Mouse (Mus musculus) leukemia stem cell, adult 10-12 weeks (primary cell): ENCODE results near the gene Olfr552. TPM values are rescaled to one million over a fixed set of nuclear protein-coding genes. Genes with fewer than 3 reads are reported as not detected.

Experiments
- polyA plus RNA-seq: library from polyadenylated mRNA; stranded (reverse); fragments of >175 nt; gene quantifications from 2 replicates; pipeline ENCODE4 v1.2.3, GENCODE M21; 2012; ENCODE audit warnings: low replicate concordance

Gene Olfr552
- polyA plus RNA-seq: 0.06 TPM in 1 of 2 replicates, not detected in the other

DNA sequence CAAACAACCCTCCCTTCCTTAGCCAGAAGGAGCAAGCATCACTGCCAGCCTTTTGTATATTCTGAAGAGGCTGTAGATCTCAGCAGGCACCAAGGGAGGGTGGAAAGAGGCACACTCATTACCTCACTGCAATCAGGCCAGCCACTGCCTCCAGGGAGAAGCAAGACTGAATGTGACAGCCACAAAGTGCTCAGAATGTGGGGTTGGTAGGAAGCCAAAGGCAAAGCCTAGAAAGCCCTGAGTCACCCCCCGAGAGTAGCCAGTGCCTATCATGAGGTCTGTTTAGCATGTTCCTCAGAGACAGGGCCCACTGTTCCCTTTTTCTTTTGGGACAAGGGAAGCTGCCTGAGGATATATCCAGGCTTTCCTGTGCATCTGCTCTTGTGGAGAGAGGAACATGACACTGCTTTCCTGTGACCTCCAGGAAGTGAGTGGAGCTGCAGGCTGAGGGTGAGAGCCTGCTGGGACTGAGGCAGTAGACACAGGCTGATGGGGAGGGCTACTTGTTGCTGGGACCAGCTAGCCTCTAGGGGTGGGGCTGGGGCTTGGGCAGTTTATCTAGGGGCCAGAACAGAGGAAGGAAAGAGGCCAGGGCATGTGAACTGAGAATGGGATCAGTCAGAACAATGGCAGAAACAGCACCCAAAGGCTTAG, at the start of gene Olfr552:
Olfr552 (plus strand) TSS at position 393 of the 654 bp plus-strand sequence.

DNA sequence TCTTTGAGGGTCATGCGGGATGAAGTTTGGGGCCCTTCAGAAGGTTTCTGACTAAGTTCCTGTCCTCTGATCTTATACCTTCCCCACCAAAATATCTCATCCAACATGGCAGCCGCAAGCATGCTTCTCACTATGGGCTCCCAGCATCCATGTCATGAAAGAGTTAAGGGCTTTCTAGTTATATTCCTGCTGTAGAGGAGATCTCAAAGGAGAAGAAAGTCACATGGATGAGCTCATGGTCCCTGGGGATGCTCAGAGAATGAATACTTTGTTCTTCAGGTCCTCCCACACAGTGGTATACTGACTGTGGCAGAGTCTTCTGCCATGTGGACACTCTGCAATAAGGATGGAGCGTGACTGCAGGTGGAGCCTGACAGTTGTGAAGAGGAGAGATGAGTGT, 48.0 kb upstream of the Olfr552 start, which contains the start of gene Olfr549:
Olfr549 (plus strand) TSS at position 301 of the 400 bp plus-strand sequence.

DNA sequence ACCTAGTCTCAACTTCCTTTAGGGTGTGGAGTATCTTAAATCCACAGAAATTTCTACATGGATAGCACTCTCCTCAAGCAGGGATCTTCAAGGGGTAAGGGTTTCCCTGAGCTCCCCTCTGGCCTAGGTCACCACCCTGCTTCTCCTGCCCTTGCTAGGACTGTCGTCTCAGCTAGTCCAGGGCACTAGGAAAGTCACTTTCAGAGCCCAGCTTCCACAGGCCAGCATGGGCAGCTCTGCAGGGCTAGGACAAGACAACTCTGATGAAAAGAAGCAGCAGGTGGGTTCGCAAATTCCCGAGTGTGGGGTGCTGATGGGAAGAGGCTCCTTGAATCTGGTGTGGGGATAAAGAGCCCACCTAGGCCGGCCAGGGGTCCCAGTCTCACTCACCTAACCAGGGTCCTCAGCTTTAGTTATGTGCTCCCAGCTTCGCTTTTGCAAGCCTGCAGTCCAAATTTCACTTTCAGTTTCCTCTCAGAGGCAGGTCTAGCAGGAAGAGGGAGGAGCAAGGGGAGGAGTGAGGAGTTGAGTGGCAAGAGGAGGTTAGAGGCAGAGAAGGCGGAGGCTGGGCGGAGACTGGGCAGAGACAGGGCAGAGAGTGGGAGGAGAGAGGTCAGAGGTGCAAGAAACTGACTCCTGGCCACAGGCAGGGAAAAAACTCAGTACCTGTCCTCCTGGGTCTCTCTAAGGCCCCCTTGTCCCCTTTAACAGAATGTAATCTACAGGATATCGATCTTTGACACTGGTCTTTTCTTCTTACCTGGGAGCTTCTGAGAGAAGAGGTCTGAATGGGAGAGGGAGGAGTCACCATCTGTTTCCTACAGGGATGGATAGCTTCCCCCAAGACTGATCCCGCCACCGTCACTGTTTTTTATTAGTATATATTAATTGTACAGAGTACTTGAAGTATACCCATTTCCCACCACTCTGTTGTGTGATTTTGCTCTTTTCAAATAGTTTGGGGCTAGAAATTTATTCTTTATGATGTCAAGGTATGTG, 32.3 kb upstream of the Olfr552 start, which contains the start of gene Trim21:
Trim21 (minus strand) TSS at position 488 of the 999 bp plus-strand sequence.

DNA sequence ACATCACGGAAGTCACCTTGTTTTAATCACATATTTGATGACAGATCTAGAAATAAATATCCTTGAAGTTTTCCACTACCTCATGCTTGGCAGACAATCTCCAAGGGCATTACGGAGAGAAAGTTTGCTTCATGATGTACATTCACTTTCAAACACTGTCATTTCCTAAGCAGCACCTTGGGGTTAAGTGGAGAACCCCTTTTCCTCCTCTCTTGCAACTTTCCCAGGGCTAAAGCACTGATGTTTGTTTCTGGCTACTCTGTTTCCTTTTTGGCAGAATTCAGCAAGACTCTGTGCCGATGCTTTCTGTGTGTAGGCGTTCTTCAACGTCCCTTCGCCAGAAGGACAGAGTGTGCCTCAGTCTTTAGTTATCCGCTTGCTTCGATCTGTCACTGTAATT, 26.4 kb upstream of the Olfr552 start, which contains the start of gene Olfr550:
Olfr550 (plus strand) TSS at position 301 of the 400 bp plus-strand sequence.

DNA sequence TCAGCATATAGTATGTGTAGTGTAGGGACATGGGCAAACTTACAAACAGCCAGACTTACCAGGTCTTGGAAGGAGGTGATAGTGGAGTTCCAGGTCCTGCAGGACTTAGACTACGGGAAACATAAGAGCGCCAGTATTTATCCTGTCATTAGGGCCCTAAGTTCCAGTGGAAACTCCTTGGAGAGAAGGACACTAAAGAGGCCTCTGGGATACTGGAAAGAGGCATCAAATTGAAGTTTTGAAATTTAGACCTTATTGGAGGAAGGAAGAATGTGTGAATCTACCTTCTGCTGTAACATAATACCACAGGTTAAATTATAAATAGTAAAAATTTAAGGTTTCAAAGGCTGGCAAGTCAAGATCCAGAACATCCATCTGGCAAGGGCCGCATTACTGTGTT, 5.8 kb upstream of the Olfr552 start, which contains the start of gene Olfr551:
Olfr551 (minus strand) TSS at position 101 of the 400 bp plus-strand sequence.

DNA sequence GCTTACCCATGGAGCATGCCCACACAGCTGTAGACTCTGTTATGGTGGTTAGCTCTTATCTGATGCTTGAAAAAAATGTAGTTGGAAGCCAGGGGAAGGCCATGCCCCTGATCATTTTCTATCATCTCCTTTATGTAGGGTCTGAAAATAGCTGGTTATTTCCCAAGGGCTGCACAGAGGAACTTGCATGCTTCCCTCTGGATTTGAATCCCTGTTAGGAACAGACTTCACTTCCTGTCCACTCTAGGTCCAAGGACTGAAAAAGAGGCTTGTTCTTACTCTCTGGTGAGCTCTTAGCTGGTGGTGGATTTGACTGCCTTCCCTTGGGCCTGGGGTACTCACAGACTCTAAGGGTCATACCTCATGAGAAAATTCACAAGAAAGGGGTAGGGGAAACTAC, 20.5 kb downstream of the Olfr552 start, which contains the start of gene Olfr553:
Olfr553 (minus strand) TSS at position 101 of the 400 bp plus-strand sequence.

DNA sequence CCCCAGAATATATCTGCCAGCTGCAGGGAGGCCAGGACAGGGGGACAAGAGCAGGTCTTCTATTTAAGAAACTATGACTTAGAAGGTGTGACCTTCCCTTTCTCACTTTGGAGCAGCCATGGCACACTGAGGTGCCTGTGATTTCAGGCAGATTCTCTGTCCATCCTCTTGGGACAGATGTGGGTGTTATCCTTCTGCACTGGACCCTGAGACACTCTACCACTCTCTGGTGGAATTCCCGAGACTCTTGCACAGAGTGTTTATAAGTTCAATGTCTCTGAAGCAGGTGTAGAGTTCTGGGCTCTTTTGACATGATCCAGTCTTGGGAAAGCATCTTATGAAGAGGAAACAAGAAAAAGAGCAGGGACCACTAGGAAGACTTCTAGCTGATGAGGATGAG, 40.6 kb downstream of the Olfr552 start, which contains the start of gene Olfr554:
Olfr554 (plus strand) TSS at position 301 of the 400 bp plus-strand sequence.

Other genes with a start within 250 kb of the Olfr552 start
- 19.3 and 87.3 TPM in 2 replicates for gene Rrm1, start 156.1 kb upstream of the Olfr552 start, polyA plus RNA-seq
- not detected in 2 replicates for gene Olfr543, start 116.1 kb upstream of the Olfr552 start, polyA plus RNA-seq
- not detected in 2 replicates for gene Olfr544, start 109.5 kb upstream of the Olfr552 start, polyA plus RNA-seq
- gene Olfr545, start 98.2 kb upstream of the Olfr552 start, polyA plus RNA-seq: not detected in 2 replicates
- not detected in 2 replicates for gene Olfr547, start 63.0 kb upstream of the Olfr552 start, polyA plus RNA-seq
- not detected in 2 replicates for gene Olfr548-ps1, start 56.9 kb upstream of the Olfr552 start, polyA plus RNA-seq
- gene Olfr549, start 47.9 kb upstream of the Olfr552 start, polyA plus RNA-seq: not detected in 2 replicates
- 2.1 and 6.2 TPM in 2 replicates for gene Trim21, start 32.3 kb upstream of the Olfr552 start, polyA plus RNA-seq
- gene Olfr550, start 26.3 kb upstream of the Olfr552 start, polyA plus RNA-seq: not detected in 2 replicates
- gene Olfr551, start 5.9 kb upstream of the Olfr552 start, polyA plus RNA-seq: not detected in 2 replicates
- 0.37 TPM in 1 of 2 replicates, not detected in the other for gene Olfr553, start 20.4 kb downstream of the Olfr552 start, polyA plus RNA-seq
- gene Olfr554, start 40.7 kb downstream of the Olfr552 start, polyA plus RNA-seq: 0.07 TPM in 1 of 2 replicates, not detected in the other
- gene Olfr555, start 61.1 kb downstream of the Olfr552 start, polyA plus RNA-seq: not detected in 2 replicates
- gene Olfr556, start 67.1 kb downstream of the Olfr552 start, polyA plus RNA-seq: not detected in 2 replicates
- 0.35 and 1.2 TPM in 2 replicates for gene Trim68, start 89.6 kb downstream of the Olfr552 start, polyA plus RNA-seq
- gene Olfr557, start 98.1 kb downstream of the Olfr552 start, polyA plus RNA-seq: not detected in 2 replicates
- gene Olfr558, start 104.4 kb downstream of the Olfr552 start, polyA plus RNA-seq: not detected in 2 replicates
- gene Olfr33, start 121.3 kb downstream of the Olfr552 start, polyA plus RNA-seq: not detected in 2 replicates
- gene Olfr559, start 129.7 kb downstream of the Olfr552 start, polyA plus RNA-seq: not detected in 2 replicates
- gene Olfr560, start 161.6 kb downstream of the Olfr552 start, polyA plus RNA-seq: not detected in 2 replicates
- not detected in 2 replicates for gene Olfr78, start 161.7 kb downstream of the Olfr552 start, polyA plus RNA-seq
- not detected in 2 replicates for gene Olfr561, start 173.5 kb downstream of the Olfr552 start, polyA plus RNA-seq
- not detected in 2 replicates for gene Olfr564, start 205.7 kb downstream of the Olfr552 start, polyA plus RNA-seq